Mouse (Mus musculus) heart, postnatal 0 days (tissue): Measurements from ENCODE around the gene 6430628N08Rik. TPM values are rescaled to one million over a fixed set of nuclear protein-coding genes. Genes with fewer than 3 reads are reported as not detected.

ENCODE experiments used
- ATAC-seq: fragments of 200-750 bp; cut with Nextera tagmentation; 2 replicates; pipeline ENCODE4 v1.8.0; 2017; ENCODE audit warnings: low read depth, moderate number of reproducible peaks, moderate library complexity; ENCODE audit not compliant: insufficient read depth
- DNase-seq: peaks from one replicate; pipeline ENCODE4 v3.0.0-alpha.2; 2016; ENCODE audit warnings: low spot score
- H3K27ac ChIP-seq: fragments of 300-500 bp; sonication (generic); 2 replicates; pipeline ENCODE4 v1.5.1; 2014; ENCODE audit warnings: low read depth, mild to moderate bottlenecking
- H3K27me3 ChIP-seq: fragments of 300-500 bp; sonication (generic); 2 replicates; pipeline ENCODE4 v1.6.1; 2014; ENCODE audit warnings: low read length, mixed read lengths; ENCODE audit not compliant: control insufficient read depth, insufficient read depth
- H3K36me3 ChIP-seq: fragments of 300-500 bp; sonication (generic); replicated peaks from 2 replicates; pipeline ENCODE4 v1.6.1; 2014; ENCODE audit warnings: low read length, mixed read lengths; ENCODE audit not compliant: control insufficient read depth, insufficient read depth
- H3K4me1 ChIP-seq: fragments of 300-500 bp; sonication (generic); 2 replicates; pipeline ENCODE4 v1.6.1; 2014; ENCODE audit warnings: antibody characterized with exemption; ENCODE audit not compliant: control insufficient read depth, insufficient read depth
- H3K4me2 ChIP-seq: fragments of 300-500 bp; sonication (generic); 2 replicates; pipeline ENCODE4 v1.6.1; 2014; ENCODE audit warnings: low read depth, mild to moderate bottlenecking, low read length, moderate library complexity
- H3K4me3 ChIP-seq: fragments of 300-500 bp; sonication (generic); 2 replicates; pipeline ENCODE4 v1.5.1; 2014; ENCODE audit warnings: low read depth, low read length
- H3K9ac ChIP-seq: fragments of 300-500 bp; sonication (generic); replicated peaks from 2 replicates; pipeline ENCODE4 v1.6.1; 2014; ENCODE audit warnings: low read depth, low read length, mixed read lengths
- H3K9me3 ChIP-seq: fragments of 300-500 bp; sonication (generic); replicated peaks from 2 replicates; pipeline ENCODE4 v1.6.1; 2016; ENCODE audit warnings: low read length; ENCODE audit not compliant: control insufficient read depth
- CTCF ChIP-seq: IDR thresholded peaks from 2 replicates; pipeline ENCODE4 v1.5.1; 2016; ENCODE audit warnings: antibody characterized with exemption, control low read depth, low read depth
- EP300 ChIP-seq: IDR thresholded peaks from 2 replicates; pipeline ENCODE4 v1.6.1; 2016; ENCODE audit warnings: antibody characterized with exemption, low read depth
- WGBS: fragments of 180-500 bp; shearing (Covaris S2); extraction: QIAGEN DNeasy Blood & Tissue Kit; methylation state at CpG from one replicate; pipeline ENCODE4 v1.1.7; 2014; 5-methylcytosine and 5-hydroxymethylcytosine counted together
- polyA plus RNA-seq: library from polyadenylated mRNA; unstranded; fragments of >200 nt; fragmentation: Nextera tagmentation; extraction: Ambion mirVana; gene quantifications from 2 replicates; pipeline ENCODE4 v1.2.1, GENCODE M21; 2015
- total RNA-seq: library from RNA; depleted of rRNA; stranded (reverse); fragments of >200 nt; gene quantifications from 2 replicates; pipeline ENCODE4 v1.2.3, GENCODE M21; 2014; ENCODE audit warnings: low replicate concordance

The 6430628N08Rik gene
- total and polyA plus RNA-seq, 2 experiments from 2014 or later, result not detected

DNA sequence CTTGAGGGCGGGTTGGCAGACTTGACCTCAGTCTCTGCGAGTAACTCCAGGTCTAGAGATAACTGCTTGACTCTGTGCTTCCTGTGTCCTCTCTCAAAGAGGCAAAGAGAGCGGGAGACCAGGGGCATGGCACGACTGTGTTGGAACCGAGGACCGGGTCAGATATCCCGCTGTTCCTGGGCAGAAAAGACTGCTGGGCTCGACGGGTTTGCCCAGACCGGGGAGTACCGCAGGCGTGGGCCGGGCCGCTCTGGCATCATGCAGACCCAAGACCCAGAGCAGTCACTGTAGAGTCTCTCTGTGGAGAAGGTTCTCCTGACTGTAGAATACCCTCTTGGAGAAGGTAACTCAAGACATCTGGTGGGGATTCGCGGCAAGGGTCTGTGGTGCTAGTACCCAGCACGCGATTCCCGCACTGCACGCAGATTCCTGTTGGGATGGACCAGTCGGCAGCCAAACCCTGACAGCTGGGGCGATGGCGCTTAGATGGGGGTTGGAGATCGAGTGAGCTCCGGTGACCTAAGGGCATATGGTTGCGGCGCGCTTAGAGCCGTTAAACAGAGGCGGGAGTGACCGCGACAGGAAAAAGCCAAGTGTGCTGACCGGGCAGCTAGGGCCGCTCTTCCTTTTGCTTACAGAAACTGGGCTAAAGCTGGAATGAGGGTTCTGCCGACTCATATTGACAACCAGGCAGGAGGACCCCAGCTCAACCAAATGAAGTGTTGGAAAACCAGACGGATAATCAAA, 45.5 kb downstream of the 6430628N08Rik start:
- DNase-seq (no peak), ATAC-seq (no peak)
- no peak overlapping the region for H3K9ac ChIP-seq
- H3K36me3 ChIP-seq, result no peaks in the 10 kb centered on the region
- no peaks in the 10 kb centered on the region for H3K9me3 ChIP-seq
- H3K4me2 ChIP-seq, result peak overlapping the region; percentile 11; the same call in 1 of the 2 replicates
- peak overlapping the region; percentile 12 for H3K4me3 ChIP-seq
- under 1% methylated on average over 36 of the region's 36 CpGs for WGBS
- H3K4me1 ChIP-seq, result no peaks in the 10 kb centered on the region
- TF ChIP-seq EP300 (no peak), CTCF (no peak)
- no peak overlapping the region for H3K27ac ChIP-seq
- peaks cover 100% of the 10 kb centered on the region for H3K27me3 ChIP-seq

DNA sequence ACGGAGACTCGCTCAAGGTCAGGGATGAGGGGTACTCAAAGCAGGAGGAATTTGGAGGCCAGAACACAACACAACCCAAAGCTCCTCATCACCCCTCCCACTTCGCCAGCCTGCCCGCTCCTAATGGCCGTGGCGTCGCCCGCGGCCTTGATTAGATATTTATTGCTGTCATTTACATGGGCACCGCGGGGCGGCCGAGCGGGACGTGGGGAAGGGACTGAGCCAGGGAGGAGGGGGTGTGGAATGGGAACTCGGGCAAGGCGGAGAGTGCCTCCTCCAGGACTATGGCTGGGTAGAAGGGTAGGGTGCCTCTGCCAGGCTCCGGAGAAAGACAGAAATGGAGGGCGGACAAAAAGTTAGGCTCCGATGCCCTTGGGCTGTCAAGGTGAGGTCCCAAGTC, 46.2 kb downstream of the 6430628N08Rik start:
- ATAC-seq (no peak; the same call in 1 of the 2 replicates), DNase-seq (no peak)
- Histone ChIP-seq H3K4me2 (peak overlapping the region; percentile 11; the same call in 1 of the 2 replicates), H3K4me1 (no peaks in the 10 kb centered on the region), H3K9ac (no peak overlapping the region), H3K9me3 (no peaks in the 10 kb centered on the region), H3K36me3 (no peaks in the 10 kb centered on the region), H3K27me3 (peaks cover 100% of the 10 kb centered on the region), H3K4me3 (peak overlapping the region; percentile 12), H3K27ac (no peak overlapping the region)
- TF ChIP-seq EP300, result no peak
- no peak for TF ChIP-seq CTCF
- WGBS, result under 1% methylated on average over 20 of the region's 20 CpGs

DNA sequence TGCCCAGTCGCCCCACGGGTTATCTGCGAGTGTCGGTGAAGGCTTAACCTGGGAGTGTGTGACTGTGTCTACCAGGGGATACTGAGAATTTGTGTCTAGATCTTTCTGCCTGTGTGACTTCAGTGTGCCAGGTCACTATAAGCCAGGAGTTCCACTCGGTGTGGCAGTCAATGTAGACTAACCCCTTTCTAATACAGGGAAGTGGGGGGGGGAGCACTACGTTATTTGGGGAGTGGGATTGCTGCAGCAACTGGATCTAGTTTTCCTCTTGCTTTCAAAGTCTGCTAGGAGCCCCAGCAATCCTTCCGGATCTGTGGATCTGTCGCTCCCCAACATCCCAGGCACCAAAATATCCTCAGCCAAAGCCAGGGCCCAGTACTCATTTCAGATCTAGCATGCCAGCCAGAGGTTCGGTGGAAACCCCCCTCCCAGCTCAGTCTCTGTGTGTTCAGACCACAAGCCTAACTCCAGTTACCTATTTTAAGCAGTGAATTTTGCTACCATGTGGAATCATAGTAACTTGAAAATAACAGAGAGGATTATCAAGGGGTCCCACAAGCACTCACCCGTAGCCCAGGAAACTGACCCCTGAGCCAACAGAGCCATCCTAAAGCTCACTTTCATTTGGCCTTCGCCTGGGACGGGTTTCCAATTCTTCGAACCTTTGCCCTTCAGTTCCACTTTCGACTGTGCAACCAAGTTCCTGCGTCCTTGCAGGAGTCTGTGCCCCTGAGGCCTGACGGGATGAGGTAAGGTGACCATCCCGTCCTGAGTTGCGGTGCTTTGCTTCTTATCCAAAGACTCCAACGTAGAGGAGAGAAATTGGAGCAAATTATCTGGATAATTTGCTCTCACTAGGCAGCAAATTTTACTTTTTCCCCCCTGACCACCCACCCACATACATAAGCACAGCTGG, 46.9 kb downstream of the 6430628N08Rik start:
- H3K4me1 ChIP-seq, result no peaks in the 10 kb centered on the region
- no peak for ATAC-seq
- no peak for DNase-seq
- no peaks in the 10 kb centered on the region for H3K36me3 ChIP-seq
- TF ChIP-seq CTCF (no peak), EP300 (no peak)
- H3K27ac ChIP-seq, result no peak overlapping the region
- H3K9ac ChIP-seq, result no peak overlapping the region
- H3K9me3 ChIP-seq, result no peaks in the 10 kb centered on the region
- WGBS, result 8% methylated on average over 19 of the region's 19 CpGs
- H3K27me3 ChIP-seq, result peaks cover 100% of the 10 kb centered on the region
- peak overlapping the region; percentile 11; the same call in 1 of the 2 replicates for H3K4me2 ChIP-seq
- peak overlapping the region; percentile 12 for H3K4me3 ChIP-seq

DNA sequence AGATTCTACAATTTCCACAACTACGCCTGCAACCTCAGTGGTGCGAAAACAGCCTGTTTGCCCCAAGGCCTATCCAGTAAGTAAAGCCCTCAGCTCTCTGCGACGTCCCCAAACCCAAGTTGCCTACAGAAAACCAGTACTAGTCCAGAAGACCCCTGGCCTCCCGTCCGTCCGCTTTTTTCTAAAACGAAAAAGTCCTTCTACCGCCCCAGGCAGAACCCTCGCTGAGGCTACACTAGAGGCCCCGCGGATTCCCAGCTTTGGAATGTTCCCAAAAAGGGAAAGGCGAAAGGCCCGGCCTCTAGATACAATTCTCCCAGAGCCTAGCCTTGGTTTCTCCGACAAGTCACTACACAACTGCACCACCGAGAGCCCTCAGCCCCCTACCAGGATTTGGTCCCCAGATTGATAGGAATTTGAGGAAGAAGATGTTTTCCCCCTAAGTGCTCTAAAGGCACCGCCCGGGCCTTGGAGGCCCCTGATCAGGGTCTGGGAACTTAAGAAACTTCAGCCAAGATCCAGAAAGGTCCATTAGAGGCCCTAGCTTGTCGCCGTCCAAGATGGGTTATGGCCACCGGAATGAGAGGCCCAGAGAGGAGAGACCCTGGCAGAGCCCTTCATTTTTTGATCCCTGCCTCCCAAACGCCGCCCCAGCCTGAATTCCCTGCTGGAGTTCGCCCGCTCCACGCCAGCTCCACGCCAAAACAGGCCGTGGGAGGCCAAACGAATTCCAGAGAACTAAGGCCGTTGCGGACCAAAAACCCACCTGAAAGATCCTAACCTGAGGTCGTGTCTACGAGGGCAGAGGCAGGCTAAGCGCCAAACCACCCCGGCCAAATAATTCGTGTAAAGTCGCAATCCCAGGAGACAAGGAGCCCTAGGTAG, 48.1 kb downstream of the 6430628N08Rik start:
- Histone ChIP-seq H3K9ac (no peak overlapping the region), H3K9me3 (no peaks in the 10 kb centered on the region), H3K4me1 (no peaks in the 10 kb centered on the region), H3K27me3 (peaks cover 100% of the 10 kb centered on the region), H3K36me3 (no peaks in the 10 kb centered on the region), H3K4me2 (no peak overlapping the region), H3K27ac (no peak overlapping the region), H3K4me3 (0 out of 2 replicates have a peak overlapping the region, but pooled peaks have one; percentile 37)
- DNase-seq, result no peak
- no peak for ATAC-seq
- WGBS, result 3% methylated on average over 37 of the region's 37 CpGs
- TF ChIP-seq EP300 (no peak), CTCF (no peak)
